Mouse (Mus musculus) spleen, postnatal 36 days (tissue): ENCODE results near the gene Epm2a.

Experiments used
- DNase-seq, 2 experiments: peaks; one replicate each; pipeline ENCODE4 v3.0.0; 2022; ENCODE audit warnings: low spot score in 2 of 2, mixed read lengths in 1 of 2

The Epm2a gene

GRCm38 (mm10) chr10:11429059-11429812 is 86.0 kb downstream of the Epm2a start:
- DNase-seq, result no peak

GRCm38 (mm10) chr10:11436961-11437360 is 93.8 kb downstream of the Epm2a start:
- DNase-seq, result no peak

GRCm38 (mm10) chr10:11438461-11438860 is 95.3 kb downstream of the Epm2a start:
- no peak for DNase-seq

GRCm38 (mm10) chr10:11439342-11439741 is 96.1 kb downstream of the Epm2a start:
- DNase-seq, result no peak

- DNase-seq, result peak; percentile 18 to 38
These were observed 106.5 kb downstream of the Epm2a start for GRCm38 (mm10) chr10:11449556-11450305.

- DNase-seq, result no peak
These were observed 109.3 kb downstream of the Epm2a start for GRCm38 (mm10) chr10:11452537-11452936.

GRCm38 (mm10) chr10:11457445-11457844 is 114.2 kb downstream of the Epm2a start:
- DNase-seq, result no peak

- peak; percentile 32 to 33 for DNase-seq
These were observed 148.8 kb downstream of the Epm2a start for GRCm38 (mm10) chr10:11491956-11492355.
